Mouse (Mus musculus) kidney, embryonic 14.5 days (tissue): ENCODE measurements around the gene Uncx. TPM values are rescaled to one million over a fixed set of nuclear protein-coding genes. Genes with fewer than 3 reads are reported as not detected.

ENCODE experiments used
- ATAC-seq: fragments of 200-750 bp; cut with Nextera tagmentation; 2 replicates; pipeline ENCODE4 v1.8.0; 2017; ENCODE audit warnings: moderate number of reproducible peaks, mild to moderate bottlenecking, moderate TSS enrichment, moderate library complexity; ENCODE audit not compliant: low FRiP score, low TSS enrichment
- H3K27ac ChIP-seq: fragments of 300-500 bp; sonication (generic); 2 replicates; pipeline ENCODE4 v1.5.1; 2014; ENCODE audit warnings: low read depth, mild to moderate bottlenecking, low read length, moderate library complexity, mixed read lengths
- H3K27me3 ChIP-seq: fragments of 300-500 bp; sonication (generic); 2 replicates; pipeline ENCODE4 v1.6.1; 2014; ENCODE audit warnings: mild to moderate bottlenecking, low read length; ENCODE audit not compliant: control insufficient read depth, insufficient read depth
- H3K36me3 ChIP-seq: fragments of 300-500 bp; sonication (generic); 2 replicates; pipeline ENCODE4 v1.6.1; 2014; ENCODE audit warnings: low read length, mixed read lengths; ENCODE audit not compliant: control insufficient read depth, insufficient read depth
- H3K4me1 ChIP-seq: fragments of 300-500 bp; sonication (generic); 2 replicates; pipeline ENCODE4 v1.6.1; 2014; ENCODE audit warnings: low read length, mixed read lengths; ENCODE audit not compliant: control insufficient read depth, insufficient read depth
- H3K4me2 ChIP-seq: fragments of 300-500 bp; sonication (generic); replicated peaks from 2 replicates; pipeline ENCODE4 v1.6.1; 2014; ENCODE audit warnings: low read depth, mild to moderate bottlenecking, low read length
- H3K4me3 ChIP-seq: fragments of 300-500 bp; sonication (generic); 2 replicates; pipeline ENCODE4 v1.5.1; 2014; ENCODE audit warnings: mild to moderate bottlenecking, low read length
- H3K9ac ChIP-seq: fragments of 300-500 bp; sonication (generic); 2 replicates; pipeline ENCODE4 v1.6.1; 2014; ENCODE audit warnings: low read depth, mild to moderate bottlenecking, low read length, moderate library complexity
- H3K9me3 ChIP-seq: fragments of 300-500 bp; sonication (generic); 2 replicates; pipeline ENCODE4 v1.6.1; 2016; ENCODE audit warnings: low read length; ENCODE audit not compliant: control insufficient read depth
- WGBS: fragments of 180-500 bp; shearing (Covaris S2); extraction: QIAGEN DNeasy Blood & Tissue Kit; methylation state at CpG from one replicate; pipeline ENCODE4 v1.1.7; 2014; 5-methylcytosine and 5-hydroxymethylcytosine counted together
- polyA plus RNA-seq: library from polyadenylated mRNA; unstranded; fragments of >200 nt; fragmentation: Nextera tagmentation; extraction: Ambion mirVana; gene quantifications from 2 replicates; pipeline ENCODE4 v1.2.1, GENCODE M21; 2014

Uncx gene
- polyA plus RNA-seq, 1 experiment from 2014 or later = 131 TPM

- Histone ChIP-seq H3K27me3 (peaks cover 67% of the 10 kb centered on the region), H3K4me3 (no peak overlapping the region), H3K36me3 (no peaks in the 10 kb centered on the region), H3K27ac (peak overlapping the region; percentile 8; the same call in 1 of the 2 replicates), H3K4me2 (peak overlapping the region; percentile 12), H3K9me3 (no peaks in the 10 kb centered on the region), H3K9ac (no peak overlapping the region), H3K4me1 (0 out of 2 replicates have a peak, but pooled peaks cover 5% of the 10 kb centered on the region)
- no peak for ATAC-seq
- 5% methylated on average over 18 of the region's 18 CpGs for WGBS
Observed at GRCm38 (mm10) chr5:139536911-139537738, 6.2 kb upstream of the Uncx start.

GRCm38 (mm10) chr5:139537739-139538135 lies 5.6 kb upstream of the Uncx start:
- Histone ChIP-seq H3K9ac (no peak overlapping the region), H3K27ac (peak overlapping the region; percentile 8; the same call in 1 of the 2 replicates), H3K27me3 (peaks cover 69% of the 10 kb centered on the region), H3K4me3 (no peak overlapping the region), H3K36me3 (no peaks in the 10 kb centered on the region), H3K4me1 (0 out of 2 replicates have a peak, but pooled peaks cover 5% of the 10 kb centered on the region), H3K4me2 (no peak overlapping the region; the same call in 1 of the 2 replicates), H3K9me3 (no peaks in the 10 kb centered on the region)
- ATAC-seq = no peak
- 23% methylated on average over 3 of the region's 3 CpGs for WGBS

DNA sequence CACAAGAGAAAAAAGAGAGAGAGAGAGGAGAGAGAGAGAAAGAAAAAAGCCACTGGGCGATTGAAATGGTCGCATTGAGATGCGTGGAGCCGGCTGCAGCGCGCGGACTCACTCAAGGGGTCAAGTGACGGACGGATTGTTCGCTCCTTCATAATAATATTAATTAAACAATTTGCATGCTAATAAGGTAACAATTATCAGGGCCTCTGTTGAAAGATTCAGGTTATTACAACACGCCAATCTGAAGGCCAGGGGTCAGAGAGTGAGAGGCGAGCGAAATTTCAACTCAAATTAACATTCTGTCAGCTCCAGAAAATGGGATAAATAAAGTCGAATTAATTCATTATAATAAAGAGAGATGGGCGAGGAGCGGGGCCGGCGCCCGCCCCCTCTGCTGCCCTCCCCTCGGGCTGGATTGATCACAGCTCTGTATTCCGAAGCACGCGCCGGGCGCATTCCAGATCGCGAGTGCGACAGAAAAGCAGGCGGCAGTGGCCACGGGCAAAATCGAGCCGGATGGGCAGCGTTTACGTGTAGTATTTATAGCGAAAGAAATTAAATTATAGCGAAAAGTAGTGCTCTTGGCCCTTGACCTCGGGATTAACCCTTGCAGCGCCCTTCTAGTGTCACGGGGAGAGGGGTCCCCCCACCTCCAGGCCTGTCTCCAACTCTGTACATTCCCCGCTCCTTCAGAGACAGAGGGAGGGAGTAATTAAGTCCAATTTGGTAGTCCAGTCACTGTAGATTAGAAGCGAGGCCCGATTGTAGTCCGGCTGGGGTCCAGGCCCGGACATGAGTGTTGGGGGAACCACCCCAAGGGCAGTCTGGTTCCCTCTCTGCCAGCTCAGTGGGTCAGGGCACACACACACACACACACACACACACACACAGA lies 1.9 kb upstream of the Uncx start:
- Histone ChIP-seq H3K4me1 (0 out of 2 replicates have a peak, but pooled peaks cover 5% of the 10 kb centered on the region), H3K4me3 (peak overlapping the region; percentile 28), H3K9me3 (no peaks in the 10 kb centered on the region), H3K9ac (peak overlapping the region; percentile 60), H3K36me3 (peaks cover 3% of the 10 kb centered on the region; the same call in 1 of the 2 replicates), H3K27me3 (peaks cover 76% of the 10 kb centered on the region), H3K4me2 (peak overlapping the region; percentile 47), H3K27ac (peak overlapping the region; percentile 88; the same call in 1 of the 2 replicates)
- WGBS = 2% methylated on average over 44 of the region's 44 CpGs
- no peak for ATAC-seq

- H3K9me3 ChIP-seq = no peaks in the 10 kb centered on the region
- H3K9ac ChIP-seq = no peak overlapping the region
- H3K4me3 ChIP-seq = no peak overlapping the region; the same call in 1 of the 2 replicates
- WGBS = 14% methylated on average over 1 of the region's 1 CpGs
- peak overlapping the region; percentile 47; the same call in 1 of the 2 replicates for H3K4me2 ChIP-seq
- H3K27ac ChIP-seq = peak overlapping the region; percentile 52; the same call in 1 of the 2 replicates
- H3K36me3 ChIP-seq = peaks cover 6% of the 10 kb centered on the region; the same call in 1 of the 2 replicates
- ATAC-seq = no peak
- H3K27me3 ChIP-seq = peaks cover 79% of the 10 kb centered on the region
- 0 out of 2 replicates have a peak, but pooled peaks cover 5% of the 10 kb centered on the region for H3K4me1 ChIP-seq
Observed at GRCm38 (mm10) chr5:139542043-139542365, 1.3 kb upstream of the Uncx start.

DNA sequence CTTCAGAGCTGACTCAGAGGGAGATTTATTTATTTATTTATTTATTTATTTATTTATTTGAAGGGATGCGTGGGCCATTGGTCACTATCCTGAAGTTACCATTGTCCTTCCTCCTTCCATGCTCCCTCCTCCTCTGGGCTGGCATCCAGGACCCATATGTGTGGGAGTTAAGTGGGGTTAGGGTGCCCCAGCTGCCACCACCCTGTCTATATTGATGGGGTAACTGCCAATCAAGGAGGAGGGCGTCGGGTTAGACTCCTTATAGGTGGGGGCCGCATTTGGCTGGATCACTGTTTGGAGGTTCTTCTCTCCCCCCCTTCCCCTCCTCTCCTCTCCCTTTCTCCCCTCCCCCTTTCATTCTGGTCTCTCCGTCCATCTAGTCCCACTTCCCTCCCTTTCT lies 738 bp upstream of the Uncx start:
- H3K9me3 ChIP-seq = no peaks in the 10 kb centered on the region
- peaks cover 6% of the 10 kb centered on the region; the same call in 1 of the 2 replicates for H3K36me3 ChIP-seq
- ATAC-seq = no peak
- peak overlapping the region; percentile 60 for H3K4me3 ChIP-seq
- H3K4me2 ChIP-seq = peak overlapping the region; percentile 35
- H3K27me3 ChIP-seq = peaks cover 79% of the 10 kb centered on the region
- 5% methylated on average over 5 of the region's 5 CpGs for WGBS
- H3K4me1 ChIP-seq = 0 out of 2 replicates have a peak, but pooled peaks cover 3% of the 10 kb centered on the region
- peak overlapping the region; percentile 2; the same call in 1 of the 2 replicates for H3K27ac ChIP-seq
- H3K9ac ChIP-seq = no peak overlapping the region

GRCm38 (mm10) chr5:139543650-139544270 lies 466 bp downstream of the Uncx start:
- Histone ChIP-seq H3K4me1 (no peaks in the 10 kb centered on the region), H3K9ac (peak overlapping the region; percentile 89), H3K27me3 (peaks cover 76% of the 10 kb centered on the region), H3K27ac (peak overlapping the region; percentile 89), H3K9me3 (no peaks in the 10 kb centered on the region), H3K36me3 (peaks cover 6% of the 10 kb centered on the region; the same call in 1 of the 2 replicates), H3K4me3 (peak overlapping the region; percentile 60), H3K4me2 (peak overlapping the region; percentile 35)
- ATAC-seq = peak; percentile 45
- under 1% methylated on average over 67 of the region's 71 CpGs for WGBS

GRCm38 (mm10) chr5:139544271-139545135 lies 1.2 kb downstream of the Uncx start:
- H3K36me3 ChIP-seq = peaks cover 6% of the 10 kb centered on the region; the same call in 1 of the 2 replicates
- no peaks in the 10 kb centered on the region for H3K4me1 ChIP-seq
- 1% methylated on average over 54 of the region's 54 CpGs for WGBS
- H3K4me2 ChIP-seq = peak overlapping the region; percentile 35
- H3K9me3 ChIP-seq = no peaks in the 10 kb centered on the region
- peak overlapping the region; percentile 60 for H3K4me3 ChIP-seq
- peak overlapping the region; percentile 89 for H3K9ac ChIP-seq
- peak overlapping the region; percentile 89 for H3K27ac ChIP-seq
- peaks cover 81% of the 10 kb centered on the region for H3K27me3 ChIP-seq
- ATAC-seq = no peak

GRCm38 (mm10) chr5:139545221-139545620 lies 1.9 kb downstream of the Uncx start:
- ATAC-seq = no peak
- Histone ChIP-seq H3K9ac (peak overlapping the region; percentile 89), H3K27me3 (peaks cover 83% of the 10 kb centered on the region), H3K4me2 (peak overlapping the region; percentile 35), H3K27ac (peak overlapping the region; percentile 85), H3K36me3 (peaks cover 6% of the 10 kb centered on the region; the same call in 1 of the 2 replicates), H3K4me1 (no peaks in the 10 kb centered on the region), H3K9me3 (no peaks in the 10 kb centered on the region), H3K4me3 (peak overlapping the region; percentile 60)
- WGBS = 1% methylated on average over 7 of the region's 7 CpGs
